Mouse (Mus musculus) bone marrow macrophage, adult 2 months (primary cell): ENCODE measurements at regions not wholly inside any gene's neighbourhood (a gene's known extent, or its start where the extent isn't known, plus 50 kb on each side); places are given as distances from the start of the nearest gene placed in this dataset.

ENCODE experiments used
- CTCF ChIP-seq: IDR thresholded peaks from 2 replicates; pipeline ENCODE4 v1.5.1; 2012; ENCODE audit warnings: low read depth, mild to moderate bottlenecking, low read length, moderate library complexity
- POLR2A ChIP-seq: IDR thresholded peaks from 2 replicates; pipeline ENCODE4 v1.6.1; 2012; ENCODE audit warnings: mild to moderate bottlenecking, low read depth, low read length, borderline replicate concordance

- TF ChIP-seq POLR2A (no peak), CTCF (no peak)
Measured at GRCm38 (mm10) chr11:56348408-56348807, 307.6 kb upstream of the Nmur2 start.
